Mouse (Mus musculus) kidney, postnatal 0 days (tissue): ENCODE measurements around the gene Rasgrp4. TPM values are rescaled to one million over a fixed set of nuclear protein-coding genes. Genes with fewer than 3 reads are reported as not detected.
A peak's percentile ranks its signal among the peaks of the same experiment; 100 is the strongest.

ENCODE experiments used
- ATAC-seq: fragments of 200-750 bp; cut with Nextera tagmentation; replicated peaks from 2 replicates; pipeline ENCODE4 v1.8.0; 2017; ENCODE audit warnings: low read depth, moderate number of reproducible peaks, moderate TSS enrichment, moderate library complexity; ENCODE audit not compliant: low FRiP score
- DNase-seq: peaks from one replicate; pipeline ENCODE4 v3.0.0-alpha.2; 2016; ENCODE audit warnings: low spot score
- H3K27ac ChIP-seq: fragments of 300-500 bp; sonication (generic); 2 replicates; pipeline ENCODE4 v1.5.1; 2014; ENCODE audit warnings: mild to moderate bottlenecking
- H3K27me3 ChIP-seq: fragments of 300-500 bp; sonication (generic); 2 replicates; pipeline ENCODE4 v1.6.1; 2014; ENCODE audit warnings: low read length, mixed read lengths; ENCODE audit not compliant: insufficient read depth
- H3K36me3 ChIP-seq: fragments of 300-500 bp; sonication (generic); 2 replicates; pipeline ENCODE4 v1.6.1; 2014; ENCODE audit warnings: low read length, mixed read lengths; ENCODE audit not compliant: insufficient read depth
- H3K4me1 ChIP-seq: fragments of 300-500 bp; sonication (generic); replicated peaks from 2 replicates; pipeline ENCODE4 v1.6.1; 2014; ENCODE audit warnings: antibody characterized with exemption, low read length, mixed read lengths; ENCODE audit not compliant: insufficient read depth
- H3K4me2 ChIP-seq: fragments of 300-500 bp; sonication (generic); 2 replicates; pipeline ENCODE4 v1.6.1; 2014; ENCODE audit warnings: mild to moderate bottlenecking, low read length, moderate library complexity, mixed read lengths
- H3K4me3 ChIP-seq: fragments of 300-500 bp; sonication (generic); replicated peaks from 2 replicates; pipeline ENCODE4 v1.5.1; 2014; ENCODE audit warnings: low read depth, low read length
- H3K9ac ChIP-seq: fragments of 300-500 bp; sonication (generic); 2 replicates; pipeline ENCODE4 v1.6.1; 2014; ENCODE audit warnings: low read depth, low read length
- H3K9me3 ChIP-seq: fragments of 300-500 bp; sonication (generic); replicated peaks from 2 replicates; pipeline ENCODE4 v1.6.1; 2016; ENCODE audit warnings: low read length, inconsistent platforms, mixed read lengths
- CTCF ChIP-seq: IDR thresholded peaks from 2 replicates; pipeline ENCODE4 v1.5.1; 2016; ENCODE audit warnings: antibody characterized with exemption, low read depth, mild to moderate bottlenecking, moderate library complexity
- WGBS: fragments of 180-500 bp; shearing (Covaris S2); extraction: QIAGEN DNeasy Blood & Tissue Kit; methylation state at CpG from one replicate; pipeline ENCODE4 v1.1.7; 2014; 5-methylcytosine and 5-hydroxymethylcytosine counted together
- polyA plus RNA-seq: library from polyadenylated mRNA; unstranded; fragments of >200 nt; fragmentation: Nextera tagmentation; extraction: Ambion mirVana; gene quantifications from 2 replicates; pipeline ENCODE4 v1.2.1, GENCODE M21; 2015

Rasgrp4 gene
- polyA plus RNA-seq, 1 experiment from 2014 or later: 0.49 TPM

GRCm38 (mm10) chr7:29108992-29109955 is 25.4 kb upstream of the Rasgrp4 start:
- no peak overlapping the region for H3K9ac ChIP-seq

DNA sequence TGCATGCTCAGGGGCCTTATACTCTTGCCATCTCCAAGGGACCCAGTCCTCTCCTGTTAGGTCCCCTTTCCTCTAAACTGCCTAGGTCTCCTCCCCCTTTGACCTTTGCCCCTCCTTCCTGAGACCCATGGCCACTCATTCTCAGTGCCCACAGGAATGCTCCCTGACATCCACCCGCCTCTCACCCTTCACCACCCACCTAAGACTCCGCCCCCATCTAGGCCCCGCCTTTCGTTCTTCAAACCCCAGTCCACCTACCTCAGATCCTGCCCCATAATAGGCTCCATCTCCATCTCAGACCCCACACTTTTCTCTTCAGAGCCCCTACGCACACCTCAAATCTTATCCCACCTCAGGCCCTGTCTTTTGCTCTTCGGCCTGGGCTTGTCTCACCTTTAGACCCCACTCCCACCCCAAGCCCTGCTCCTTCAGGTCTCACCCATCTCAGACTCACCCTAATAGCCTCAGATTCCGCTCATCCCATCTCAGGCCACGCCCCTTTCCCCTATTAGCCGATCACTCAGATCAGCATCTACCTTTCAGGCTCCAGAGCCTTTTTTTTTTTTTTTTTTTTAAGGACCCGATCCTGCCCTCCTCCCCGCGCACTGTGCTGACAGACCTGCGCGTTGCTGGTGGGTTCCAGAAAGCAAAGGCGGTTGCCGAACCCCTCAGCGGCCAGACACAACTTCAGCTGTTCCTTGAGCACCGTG is 16.4 kb upstream of the Rasgrp4 start:
- WGBS: 17% methylated on average over 18 of the region's 18 CpGs

More at GRCm38 (mm10) chr7:29108992-29109955, 25.4 kb upstream of the Rasgrp4 start:
- Histone ChIP-seq H3K4me1 (peaks cover 6% of the 10 kb centered on the region; the same call in 1 of the 2 replicates), H3K4me3 (no peak overlapping the region), H3K9me3 (no peaks in the 10 kb centered on the region), H3K27ac (no peak overlapping the region), H3K36me3 (no peaks in the 10 kb centered on the region), H3K27me3 (no peaks in the 10 kb centered on the region), H3K4me2 (peak overlapping the region; percentile 41)
- TF ChIP-seq CTCF: no peak
- ATAC-seq (peak; percentile 54), DNase-seq (peak; percentile 41)
- 26% methylated on average over 38 of the region's 38 CpGs for WGBS

DNA sequence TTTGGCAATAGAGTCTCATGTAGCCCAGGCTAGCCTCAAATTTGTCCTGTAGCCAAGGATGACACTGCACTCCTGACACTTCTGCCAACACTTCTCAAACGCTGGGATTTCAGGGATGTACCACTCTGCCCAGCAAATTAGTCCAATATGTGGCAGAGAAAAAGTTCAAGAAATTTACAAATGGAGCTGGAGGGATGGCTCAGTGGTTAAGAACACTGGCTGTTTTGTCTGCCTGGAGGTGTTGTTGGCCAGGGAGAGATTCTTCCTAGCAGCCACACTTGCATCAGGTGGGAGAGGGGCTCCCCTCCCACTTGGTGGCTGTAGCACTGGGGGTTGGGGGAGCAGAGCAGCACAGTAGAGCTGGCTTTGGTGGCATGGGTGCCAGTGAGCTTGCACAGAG is 15.1 kb upstream of the Rasgrp4 start:
- H3K27ac ChIP-seq: no peak overlapping the region
- H3K9ac ChIP-seq: no peak overlapping the region
- WGBS: 69% methylated on average over 1 of the region's 1 CpGs

More for the DNA sequence above, 16.4 kb upstream of the Rasgrp4 start:
- Histone ChIP-seq H3K4me1 (no peaks in the 10 kb centered on the region), H3K4me3 (no peak overlapping the region), H3K9ac (no peak overlapping the region), H3K27me3 (no peaks in the 10 kb centered on the region), H3K9me3 (no peaks in the 10 kb centered on the region), H3K27ac (no peak overlapping the region), H3K4me2 (no peak overlapping the region), H3K36me3 (no peaks in the 10 kb centered on the region)
- ATAC-seq: 0 out of 2 replicates have a peak, but pooled peaks have one; percentile 25
- DNase-seq: no peak
- TF ChIP-seq CTCF: no peak

DNA sequence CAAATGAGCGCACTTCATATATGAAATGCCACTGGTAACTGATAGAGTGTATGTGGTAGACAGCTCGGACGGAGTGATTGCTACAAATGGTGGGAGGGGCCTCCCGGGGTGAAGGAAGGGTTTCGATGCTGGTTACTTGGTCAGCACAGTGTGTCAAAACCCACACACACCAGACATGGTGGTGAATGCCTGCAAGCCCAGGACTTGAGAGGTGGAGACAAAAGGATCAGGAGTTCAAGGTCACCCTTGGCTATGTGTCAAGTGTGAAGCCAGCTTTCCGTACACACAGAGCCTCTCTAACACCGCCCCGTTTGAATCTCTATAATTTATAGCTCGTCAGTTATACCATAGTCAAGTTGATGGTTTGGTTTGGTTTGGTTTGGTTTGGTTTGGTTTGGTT is 11.8 kb upstream of the Rasgrp4 start:
- H3K27ac ChIP-seq: no peak overlapping the region
- TF ChIP-seq CTCF: no peak
- WGBS: 89% methylated on average over 9 of the region's 9 CpGs
- peaks cover 3% of the 10 kb centered on the region; the same call in 1 of the 2 replicates for H3K4me1 ChIP-seq
- H3K27me3 ChIP-seq: no peaks in the 10 kb centered on the region
- no peak for DNase-seq
- no peak overlapping the region for H3K4me3 ChIP-seq
- no peak for ATAC-seq
- no peaks in the 10 kb centered on the region for H3K9me3 ChIP-seq
- H3K36me3 ChIP-seq: no peaks in the 10 kb centered on the region
- no peak overlapping the region for H3K9ac ChIP-seq
- no peak overlapping the region for H3K4me2 ChIP-seq

More for the DNA sequence above, 15.1 kb upstream of the Rasgrp4 start:
- Histone ChIP-seq H3K4me2 (no peak overlapping the region), H3K27me3 (no peaks in the 10 kb centered on the region), H3K4me1 (peaks cover 1% of the 10 kb centered on the region; the same call in 1 of the 2 replicates), H3K9me3 (no peaks in the 10 kb centered on the region), H3K4me3 (no peak overlapping the region), H3K36me3 (no peaks in the 10 kb centered on the region)
- ATAC-seq: no peak
- no peak for DNase-seq
- TF ChIP-seq CTCF: no peak

DNA sequence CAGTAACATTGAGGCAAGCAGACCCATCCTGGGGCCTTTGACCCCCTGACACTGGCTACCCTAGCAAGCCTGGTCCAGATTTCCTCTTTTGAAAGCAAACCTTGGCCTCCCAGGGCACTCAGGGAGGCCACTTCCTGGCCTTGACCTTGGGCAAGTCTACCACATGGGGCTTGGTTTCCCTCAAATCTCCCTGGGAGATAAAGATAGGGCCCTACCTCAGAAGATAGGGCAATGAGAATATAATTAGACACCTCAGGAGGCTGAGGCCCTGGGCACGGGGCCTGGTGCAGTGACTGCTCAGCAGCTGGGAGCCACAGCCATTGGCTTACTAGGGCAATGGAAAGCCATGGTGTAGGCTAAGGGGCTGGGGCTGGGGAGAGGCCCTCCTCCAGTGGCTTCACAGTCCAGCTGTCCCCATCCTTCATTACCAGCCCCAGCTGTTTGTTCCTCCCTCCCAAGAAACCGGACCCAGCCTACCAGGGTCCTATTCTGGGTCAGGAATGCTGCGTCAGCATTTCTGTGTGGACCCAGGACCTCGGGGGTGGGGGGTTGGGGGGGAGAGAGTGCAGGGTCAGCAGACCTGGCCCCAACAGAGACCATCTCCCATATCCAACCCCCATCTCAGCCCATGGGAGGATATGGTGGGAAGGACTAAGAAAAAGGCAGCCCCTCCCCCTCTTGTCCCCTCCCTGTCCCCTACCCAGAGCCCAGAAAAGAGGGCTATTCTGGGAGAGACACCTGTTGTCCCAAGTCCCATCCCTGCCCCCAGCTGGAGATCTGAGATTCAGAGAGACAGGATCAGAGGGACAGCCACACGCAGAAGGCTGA is 10.9 kb upstream of the Rasgrp4 start:
- ATAC-seq (no peak), DNase-seq (no peak)
- no peak for TF ChIP-seq CTCF
- Histone ChIP-seq H3K9me3 (no peaks in the 10 kb centered on the region), H3K27ac (no peak overlapping the region), H3K9ac (no peak overlapping the region), H3K4me1 (peaks cover 3% of the 10 kb centered on the region; the same call in 1 of the 2 replicates), H3K4me3 (no peak overlapping the region), H3K27me3 (no peaks in the 10 kb centered on the region), H3K4me2 (no peak overlapping the region), H3K36me3 (no peaks in the 10 kb centered on the region)
- WGBS: 37% methylated on average over 5 of the region's 5 CpGs
